Mouse (Mus musculus): ENCODE results near the gene Fam84b. TPM values are rescaled to one million over a fixed set of nuclear protein-coding genes. Genes with fewer than 3 reads are reported as not detected.
A peak's percentile ranks its signal among the peaks of the same experiment; 100 is the strongest.

Fam84b gene
- polyA plus RNA-seq, 1 experiment from 2014 or later: 32.1 TPM

- peak; percentile 43 for DNase-seq
- H3K4me1 ChIP-seq (ENCODE audit: insufficient read depth): no peaks in the 10 kb centered on the region
- H3K27ac ChIP-seq (ENCODE audit: low read depth): peak overlapping the region; percentile 96; the same call in 1 of the 2 replicates
- H3K9me3 ChIP-seq (ENCODE audit: low read depth, low read length): no peaks in the 10 kb centered on the region
- 8% methylated on average over 10 of the region's 10 CpGs for WGBS
- H3K36me3 ChIP-seq (ENCODE audit: insufficient read depth): peaks cover 7% of the 10 kb centered on the region; the same call in 1 of the 2 replicates
- ATAC-seq (ENCODE audit: insufficient read depth): no peak
- TF ChIP-seq CTCF (IDR thresholded peaks at IDR 0.05; ENCODE audit: low read depth): no peak
- H3K9ac ChIP-seq: peak overlapping the region; percentile 66
- peak overlapping the region; percentile 72 for H3K4me3 ChIP-seq (ENCODE audit: low read depth, low read length)
- no peaks in the 10 kb centered on the region for H3K27me3 ChIP-seq (ENCODE audit: insufficient read depth, low read length)
- peak overlapping the region; percentile 99 for H3K4me2 ChIP-seq
Observed at GRCm38 (mm10) chr15:60822101-60822802, 31.3 kb downstream of the Fam84b start.

GRCm38 (mm10) chr15:60818500-60818899 is 35.1 kb downstream of the Fam84b start:
- H3K27ac ChIP-seq (ENCODE audit: low read depth): no peak overlapping the region
- no peak overlapping the region for H3K4me3 ChIP-seq (ENCODE audit: low read depth, low read length)
- H3K27me3 ChIP-seq (ENCODE audit: insufficient read depth, low read length): no peaks in the 10 kb centered on the region
- no peaks in the 10 kb centered on the region for H3K9me3 ChIP-seq (ENCODE audit: low read depth, low read length)
- TF ChIP-seq CTCF (IDR thresholded peaks at IDR 0.05; ENCODE audit: low read depth): no peak
- WGBS: 87% methylated on average over 1 of the region's 1 CpGs
- H3K4me2 ChIP-seq: no peak overlapping the region
- no peak overlapping the region for H3K9ac ChIP-seq
- H3K4me1 ChIP-seq (ENCODE audit: insufficient read depth): no peaks in the 10 kb centered on the region
- ATAC-seq (ENCODE audit: insufficient read depth): no peak
- no peak for DNase-seq
- peaks cover 7% of the 10 kb centered on the region; the same call in 1 of the 2 replicates for H3K36me3 ChIP-seq (ENCODE audit: insufficient read depth)

GRCm38 (mm10) chr15:60816478-60816877 is 37.1 kb downstream of the Fam84b start:
- ATAC-seq (ENCODE audit: insufficient read depth) (no peak), DNase-seq (no peak)
- Histone ChIP-seq H3K9ac (no peak overlapping the region), H3K27me3 (ENCODE audit: insufficient read depth, low read length) (no peaks in the 10 kb centered on the region), H3K9me3 (ENCODE audit: low read depth, low read length) (no peaks in the 10 kb centered on the region), H3K4me3 (ENCODE audit: low read depth, low read length) (no peak overlapping the region), H3K4me1 (ENCODE audit: insufficient read depth) (no peaks in the 10 kb centered on the region), H3K36me3 (ENCODE audit: insufficient read depth) (peaks cover 7% of the 10 kb centered on the region; the same call in 1 of the 2 replicates), H3K4me2 (no peak overlapping the region), H3K27ac (ENCODE audit: low read depth) (no peak overlapping the region)
- TF ChIP-seq CTCF (IDR thresholded peaks at IDR 0.05; ENCODE audit: low read depth): no peak
- WGBS: 83% methylated on average over 1 of the region's 1 CpGs

GRCm38 (mm10) chr15:60814542-60814941 is 39.0 kb downstream of the Fam84b start:
- DNase-seq: no peak
- H3K4me1 ChIP-seq (ENCODE audit: insufficient read depth): no peaks in the 10 kb centered on the region
- no peaks in the 10 kb centered on the region for H3K9me3 ChIP-seq (ENCODE audit: low read depth, low read length)
- no peak overlapping the region for H3K4me2 ChIP-seq
- no peak overlapping the region for H3K9ac ChIP-seq
- no peak overlapping the region for H3K4me3 ChIP-seq (ENCODE audit: low read depth, low read length)
- TF ChIP-seq CTCF (IDR thresholded peaks at IDR 0.05; ENCODE audit: low read depth): no peak
- no peaks in the 10 kb centered on the region for H3K36me3 ChIP-seq (ENCODE audit: insufficient read depth)
- H3K27me3 ChIP-seq (ENCODE audit: insufficient read depth, low read length): no peaks in the 10 kb centered on the region
- WGBS: 76% methylated on average over 3 of the region's 3 CpGs
- no peak overlapping the region for H3K27ac ChIP-seq (ENCODE audit: low read depth)
- ATAC-seq (ENCODE audit: insufficient read depth): no peak

- no peak for ATAC-seq (ENCODE audit: insufficient read depth)
- no peak overlapping the region for H3K27ac ChIP-seq (ENCODE audit: low read depth)
- no peak overlapping the region for H3K4me2 ChIP-seq
- no peak overlapping the region for H3K4me3 ChIP-seq (ENCODE audit: low read depth, low read length)
- no peak overlapping the region for H3K9ac ChIP-seq
- H3K9me3 ChIP-seq (ENCODE audit: low read depth, low read length): no peaks in the 10 kb centered on the region
- DNase-seq: no peak
- TF ChIP-seq CTCF (IDR thresholded peaks at IDR 0.05; ENCODE audit: low read depth): no peak
- no peaks in the 10 kb centered on the region for H3K36me3 ChIP-seq (ENCODE audit: insufficient read depth)
- H3K4me1 ChIP-seq (ENCODE audit: insufficient read depth): no peaks in the 10 kb centered on the region
- no peaks in the 10 kb centered on the region for H3K27me3 ChIP-seq (ENCODE audit: insufficient read depth, low read length)
Observed at GRCm38 (mm10) chr15:60793041-60793673, 60.4 kb downstream of the Fam84b start.

- TF ChIP-seq CTCF (IDR thresholded peaks at IDR 0.05; ENCODE audit: low read depth): no peak
- Histone ChIP-seq H3K36me3 (ENCODE audit: insufficient read depth) (no peaks in the 10 kb centered on the region), H3K4me2 (no peak overlapping the region), H3K27ac (ENCODE audit: low read depth) (no peak overlapping the region), H3K27me3 (ENCODE audit: insufficient read depth, low read length) (no peaks in the 10 kb centered on the region), H3K4me1 (ENCODE audit: insufficient read depth) (no peaks in the 10 kb centered on the region), H3K4me3 (ENCODE audit: low read depth, low read length) (no peak overlapping the region), H3K9me3 (ENCODE audit: low read depth, low read length) (no peaks in the 10 kb centered on the region), H3K9ac (no peak overlapping the region)
- no peak for DNase-seq
- ATAC-seq (ENCODE audit: insufficient read depth): no peak
- WGBS: 78% methylated on average over 1 of the region's 1 CpGs
Observed at GRCm38 (mm10) chr15:60789084-60789483, 64.5 kb downstream of the Fam84b start.

GRCm38 (mm10) chr15:60783761-60784160 is 69.8 kb downstream of the Fam84b start:
- H3K4me3 ChIP-seq (ENCODE audit: low read depth, low read length): no peak overlapping the region
- WGBS: 55% methylated on average over 2 of the region's 2 CpGs
- TF ChIP-seq CTCF (IDR thresholded peaks at IDR 0.05; ENCODE audit: low read depth): no peak

More at GRCm38 (mm10) chr15:60783761-60784160, 69.8 kb downstream of the Fam84b start:
- DNase-seq (no peak), ATAC-seq (ENCODE audit: insufficient read depth) (no peak)
- H3K36me3 ChIP-seq (ENCODE audit: insufficient read depth): no peaks in the 10 kb centered on the region
- no peak overlapping the region for H3K9ac ChIP-seq
- no peaks in the 10 kb centered on the region for H3K27me3 ChIP-seq (ENCODE audit: insufficient read depth, low read length)
- no peak overlapping the region for H3K4me2 ChIP-seq
- no peaks in the 10 kb centered on the region for H3K9me3 ChIP-seq (ENCODE audit: low read depth, low read length)
- no peaks in the 10 kb centered on the region for H3K4me1 ChIP-seq (ENCODE audit: insufficient read depth)
- no peak overlapping the region for H3K27ac ChIP-seq (ENCODE audit: low read depth)
